Mouse (Mus musculus) layer of hippocampus, adult 11-12 months (tissue): ENCODE results near the gene Evx1.
A peak's percentile ranks its signal among the peaks of the same experiment; 100 is the strongest.

Experiments
- DNase-seq: peaks from one replicate; pipeline ENCODE4 v3.0.0; 2022; ENCODE audit warnings: low spot score

The Evx1 gene

DNA sequence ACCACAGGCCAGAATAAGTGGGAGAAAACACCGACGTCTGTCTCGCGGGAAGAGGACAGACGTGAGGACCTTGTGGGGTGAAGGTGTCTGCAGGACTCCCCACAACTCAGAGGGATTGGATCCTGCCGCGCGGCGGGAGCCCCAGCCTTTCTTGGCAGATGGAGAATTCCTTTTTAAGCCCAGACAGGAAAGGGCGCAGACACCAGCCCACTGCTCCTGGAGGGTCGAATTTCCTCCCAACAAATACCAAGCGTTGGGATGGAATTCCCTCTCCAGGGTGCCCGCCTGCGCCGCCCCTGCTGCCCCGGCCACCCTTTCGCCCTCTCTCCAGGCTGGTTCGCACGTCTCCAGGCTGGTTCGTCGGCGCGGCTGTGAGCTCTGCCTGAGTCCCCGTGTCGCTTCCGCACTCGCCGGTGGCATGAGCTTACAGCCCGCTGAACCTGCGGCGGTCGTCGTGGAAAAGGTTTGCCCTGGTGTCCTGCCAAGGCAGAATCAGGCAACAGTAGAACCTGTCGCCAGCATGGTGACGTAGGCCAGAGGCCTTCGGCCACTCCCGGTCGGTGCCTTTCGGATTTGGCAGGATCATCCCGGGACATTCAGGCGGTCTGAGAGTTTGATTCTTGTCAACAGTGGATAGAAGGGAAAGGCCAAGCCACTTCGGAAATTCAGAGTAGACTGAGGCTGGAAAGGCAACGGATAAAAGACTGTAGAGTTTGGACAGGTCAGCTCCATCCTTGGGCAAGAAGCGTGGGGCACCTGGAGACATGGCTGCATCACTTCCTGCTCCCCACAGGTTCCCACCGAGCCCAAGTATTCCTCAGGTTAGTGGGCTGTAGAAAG is 22.1 kb upstream of the Evx1 start:
- DNase-seq: no peak

DNA sequence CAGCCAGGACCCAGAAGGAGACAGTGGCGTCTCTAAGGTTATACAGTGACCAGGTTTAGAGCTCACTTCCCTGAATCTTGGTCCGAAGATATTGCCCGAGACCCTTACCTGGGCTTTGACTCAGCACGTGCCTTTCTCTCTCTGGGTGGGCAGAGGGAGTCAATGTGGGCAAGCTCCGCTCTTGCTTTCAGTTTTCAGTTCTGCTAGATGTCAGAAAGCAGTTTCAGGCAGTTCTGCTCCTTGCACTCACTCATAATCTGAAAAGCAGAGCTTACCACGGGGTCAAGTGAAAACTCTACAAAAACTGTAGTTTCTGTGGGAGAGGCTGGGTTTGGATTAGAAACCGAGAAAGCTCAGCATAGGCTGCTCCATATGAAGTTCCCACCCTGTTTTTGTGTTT is 21.0 kb upstream of the Evx1 start:
- no peak for DNase-seq

DNA sequence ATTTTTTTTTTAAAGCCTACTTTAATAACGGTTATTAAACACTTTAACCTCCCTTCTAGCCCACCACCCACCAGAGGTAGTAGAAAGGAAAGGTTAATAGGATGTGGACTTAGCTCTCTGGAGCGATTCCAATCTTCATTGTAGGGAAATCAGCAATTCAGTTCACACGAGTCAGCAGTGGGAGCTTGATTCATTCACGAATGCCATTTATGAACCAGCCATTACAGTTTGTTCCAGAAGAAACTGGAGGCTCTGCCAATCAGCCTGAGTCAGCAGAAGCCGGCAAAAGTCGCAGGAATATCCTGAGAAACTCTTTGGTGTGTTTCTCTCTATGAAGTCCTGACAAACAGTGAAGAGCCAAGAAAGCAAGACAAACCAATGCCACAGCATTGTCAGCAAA is 18.7 kb upstream of the Evx1 start:
- DNase-seq: no peak

GRCm38 (mm10) chr6:52298511-52298910 is 14.8 kb upstream of the Evx1 start:
- no peak for DNase-seq

DNA sequence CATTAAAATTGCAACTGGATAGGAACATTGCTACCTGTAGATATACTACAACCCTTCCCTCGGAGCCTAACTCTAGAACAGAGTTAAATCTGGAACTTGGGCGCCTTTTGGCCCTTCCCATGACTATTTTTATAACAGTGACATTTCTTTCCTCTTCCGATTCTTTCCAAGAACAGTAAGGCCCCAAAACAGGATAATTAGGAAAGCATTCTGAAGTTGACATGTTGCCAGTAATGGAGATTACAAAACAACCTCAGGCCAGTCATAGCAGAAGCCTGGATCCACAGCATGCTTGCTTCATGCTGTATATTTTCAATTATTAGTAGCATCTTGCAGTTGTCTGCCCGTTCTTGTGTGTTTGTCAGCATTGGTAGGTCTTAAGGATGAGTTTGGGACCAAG is 12.5 kb upstream of the Evx1 start:
- DNase-seq: no peak

GRCm38 (mm10) chr6:52303426-52303825 is 9.9 kb upstream of the Evx1 start:
- no peak for DNase-seq

DNA sequence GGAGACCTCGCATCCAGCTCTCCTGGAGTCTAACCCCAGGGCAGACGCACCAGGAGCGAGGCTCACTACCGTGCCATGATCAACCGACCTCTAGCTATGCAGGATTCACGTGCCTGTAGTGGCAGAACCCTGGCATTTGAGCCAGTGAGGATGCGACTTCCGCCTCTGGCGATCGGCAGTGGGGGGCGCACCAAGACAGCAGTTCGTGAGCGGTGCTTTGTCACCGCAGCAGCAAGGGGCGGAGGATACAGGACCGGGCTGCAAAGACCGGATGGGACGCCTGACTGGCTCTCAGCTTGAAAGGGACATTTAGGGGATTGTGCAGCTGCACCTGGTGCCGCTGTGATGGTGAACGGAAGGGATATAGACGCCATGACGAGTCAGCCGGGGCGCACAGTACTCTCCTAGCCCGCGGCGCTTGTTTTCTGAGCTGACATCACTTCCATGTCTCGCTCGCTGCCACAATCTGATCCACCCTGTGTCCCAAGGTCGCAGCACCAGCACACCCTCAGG is 7.4 kb upstream of the Evx1 start:
- peak; percentile 54 for DNase-seq

DNA sequence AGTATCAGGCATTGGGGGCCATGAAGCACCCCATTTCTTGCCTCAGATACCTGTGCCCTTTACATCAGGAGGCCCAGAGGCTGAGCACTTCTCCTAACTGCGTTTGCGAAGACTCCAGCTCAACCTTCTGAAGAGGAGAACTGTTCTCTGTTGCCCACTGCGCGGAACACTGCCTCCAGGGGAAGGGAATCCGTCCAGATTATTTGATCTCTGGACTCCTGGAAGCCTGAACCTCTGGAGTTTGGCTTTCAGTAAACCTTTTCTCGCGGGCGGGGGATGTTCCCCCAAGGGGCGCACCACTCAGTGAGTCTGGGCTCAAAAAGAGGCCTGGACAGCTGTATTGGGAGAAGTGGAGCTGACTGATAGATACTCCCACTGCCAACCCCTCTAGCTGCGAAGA is 3.5 kb upstream of the Evx1 start:
- DNase-seq: no peak

GRCm38 (mm10) chr6:52310366-52310765 is 2.9 kb upstream of the Evx1 start:
- no peak for DNase-seq

GRCm38 (mm10) chr6:52311661-52312557 is 1.4 kb upstream of the Evx1 start:
- no peak for DNase-seq

- DNase-seq: no peak
Measured at GRCm38 (mm10) chr6:52312558-52312915, 761 bp upstream of the Evx1 start.

- DNase-seq: no peak
Measured at GRCm38 (mm10) chr6:52314304-52315100, 1.2 kb downstream of the Evx1 start.

DNA sequence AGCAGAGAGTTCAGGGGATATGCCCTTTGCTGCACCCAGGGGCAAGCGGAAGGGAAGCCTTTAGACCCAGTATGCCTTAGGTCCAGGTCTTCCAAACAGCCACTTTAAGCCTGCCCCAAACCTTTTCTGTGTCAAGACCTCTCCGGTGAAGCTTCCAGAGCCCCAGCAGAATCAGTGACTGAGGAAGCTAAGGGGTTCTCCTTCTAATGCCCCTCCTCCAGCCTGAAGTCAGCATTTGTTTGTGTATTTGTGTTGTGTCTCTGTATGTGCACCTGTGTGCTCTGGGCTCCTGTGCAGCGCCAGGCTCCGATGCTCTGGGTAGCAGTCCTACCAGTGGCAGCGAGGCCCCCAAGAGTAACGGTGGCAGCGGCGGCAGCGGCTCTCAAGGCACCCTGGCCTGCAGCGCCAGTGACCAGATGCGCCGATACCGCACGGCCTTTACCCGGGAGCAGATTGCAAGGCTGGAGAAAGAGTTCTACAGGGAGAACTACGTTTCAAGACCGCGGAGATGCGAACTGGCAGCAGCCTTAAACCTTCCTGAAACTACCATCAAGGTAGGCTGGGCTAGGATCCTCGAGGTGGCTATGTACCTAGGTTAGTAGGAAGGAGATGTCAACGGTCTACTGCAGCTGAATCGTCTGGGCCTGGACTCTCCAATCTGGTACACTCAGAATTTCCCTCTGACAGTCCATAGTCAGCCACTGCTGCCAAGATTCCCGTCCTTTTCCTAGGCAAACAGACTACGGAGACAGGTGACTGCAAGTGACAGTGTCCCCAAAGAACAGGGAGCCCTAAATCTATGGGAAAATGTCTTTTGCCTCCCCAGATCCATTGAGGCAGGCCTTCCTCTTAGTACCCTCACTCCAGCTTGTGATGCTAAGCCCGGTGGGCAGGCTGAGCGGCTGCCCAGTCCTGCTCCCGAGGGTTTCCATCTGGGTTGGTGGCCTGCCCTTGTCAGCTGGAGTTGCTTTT is 2.4 kb downstream of the Evx1 start:
- DNase-seq: no peak

GRCm38 (mm10) chr6:52316413-52317184 is 3.3 kb downstream of the Evx1 start:
- DNase-seq: no peak

- DNase-seq: no peak
Measured at GRCm38 (mm10) chr6:52317461-52318180, 4.3 kb downstream of the Evx1 start.

DNA sequence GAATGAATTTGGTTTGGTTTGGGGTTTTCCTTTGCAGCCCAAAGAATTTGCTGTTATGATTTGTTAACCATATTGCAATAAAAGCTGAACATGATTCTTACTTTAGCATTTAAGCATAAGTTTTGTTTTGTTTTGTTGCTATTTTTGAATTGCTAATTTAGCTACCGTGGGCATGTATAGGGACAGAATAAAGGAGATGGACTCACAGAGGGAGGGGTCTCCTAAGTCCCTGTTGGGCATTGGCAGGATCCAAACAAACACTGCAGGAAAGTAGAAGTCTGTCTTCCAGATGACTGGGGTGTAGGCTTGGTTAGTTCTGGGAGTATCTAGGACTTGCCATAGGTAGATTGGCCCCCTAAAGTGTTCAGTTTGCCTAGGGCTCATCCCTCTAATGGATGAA is 5.0 kb downstream of the Evx1 start:
- no peak for DNase-seq

- no peak for DNase-seq
Measured at GRCm38 (mm10) chr6:52319956-52320690, 6.8 kb downstream of the Evx1 start.

DNA sequence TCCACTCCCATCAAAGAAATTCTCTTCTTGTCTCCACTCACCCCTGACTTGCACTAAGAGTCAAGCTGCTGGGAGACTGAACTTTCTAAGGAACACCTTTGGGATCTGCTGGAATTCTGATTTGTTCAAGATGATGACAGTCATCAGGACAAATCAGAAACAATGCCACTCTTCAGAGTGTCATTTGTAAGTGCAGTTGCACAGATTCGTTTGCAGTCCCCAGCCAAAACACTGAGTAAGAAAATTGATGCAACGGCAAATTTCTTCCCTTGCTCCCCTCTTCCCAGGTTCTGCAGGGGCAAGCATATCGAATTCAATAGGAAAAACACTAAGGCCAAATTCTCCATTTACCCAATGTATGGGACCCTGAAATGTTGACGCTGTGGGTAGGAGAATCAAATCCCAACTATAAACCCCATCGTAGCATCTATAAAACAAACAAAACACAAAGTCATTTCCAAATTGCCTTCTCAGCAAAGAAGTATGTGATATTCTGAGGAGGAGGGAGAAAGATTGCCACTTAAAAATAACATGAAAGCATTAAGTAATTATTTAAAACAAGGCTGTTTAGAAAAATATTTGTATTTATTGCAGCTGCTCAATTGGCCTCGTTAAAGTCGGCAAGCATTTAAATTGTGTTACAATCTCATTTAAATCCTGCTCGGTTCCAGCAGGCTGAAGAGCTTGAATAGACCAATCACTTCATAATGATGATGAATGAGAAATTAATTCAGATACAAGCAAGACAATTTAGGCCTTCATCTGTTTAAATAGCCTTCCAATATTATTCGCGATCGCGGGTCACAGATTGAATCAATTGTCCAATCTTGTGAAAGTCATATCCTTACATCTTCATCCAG is 7.9 kb downstream of the Evx1 start:
- DNase-seq: no peak
